Mouse (Mus musculus): ENCODE results near the gene Sema4g.
"Not testable (repeated sequence)": the region's sequence is repeated elsewhere in the genome, so short reads cannot be mapped to it uniquely, and the experiment has no call there.

The Sema4g gene

GRCm38 (mm10) chr19:45024775-45025174, 35.9 kb downstream of the Sema4g start:
- no peak for DNase-seq (ENCODE audit: low read depth, low spot score)

DNA sequence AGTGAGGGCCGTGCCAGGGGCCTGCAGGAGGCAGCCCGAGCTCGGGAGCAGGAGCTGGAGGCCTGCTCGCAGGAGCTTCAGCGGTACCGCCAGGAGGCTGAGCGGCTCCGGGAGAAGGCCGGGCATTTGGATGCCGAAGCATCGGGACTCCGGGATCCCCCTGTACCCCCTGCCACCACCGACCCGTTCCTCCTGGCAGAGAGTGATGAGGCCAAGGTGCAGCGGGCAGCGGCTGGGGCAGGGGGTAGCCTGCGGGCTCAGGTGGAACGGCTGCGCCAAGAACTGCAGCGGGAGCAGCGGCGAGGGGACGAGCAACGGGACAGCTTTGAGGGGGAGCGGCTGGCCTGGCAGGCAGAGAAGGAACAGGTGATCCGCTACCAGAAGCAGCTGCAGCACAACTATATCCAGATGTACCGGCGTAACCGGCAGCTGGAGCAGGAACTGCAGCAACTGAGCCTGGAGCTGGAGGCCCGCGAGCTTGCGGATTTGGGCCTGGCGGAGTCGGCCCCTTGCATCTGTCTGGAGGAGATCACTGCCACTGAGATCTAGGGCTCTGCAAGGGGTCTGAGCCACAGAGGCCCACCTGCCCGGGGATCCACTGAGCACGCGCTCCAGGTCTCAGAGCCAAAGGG, 37.2 kb downstream of the Sema4g start:
- DNase-seq (ENCODE audit: low read depth, low spot score) = no peak

DNA sequence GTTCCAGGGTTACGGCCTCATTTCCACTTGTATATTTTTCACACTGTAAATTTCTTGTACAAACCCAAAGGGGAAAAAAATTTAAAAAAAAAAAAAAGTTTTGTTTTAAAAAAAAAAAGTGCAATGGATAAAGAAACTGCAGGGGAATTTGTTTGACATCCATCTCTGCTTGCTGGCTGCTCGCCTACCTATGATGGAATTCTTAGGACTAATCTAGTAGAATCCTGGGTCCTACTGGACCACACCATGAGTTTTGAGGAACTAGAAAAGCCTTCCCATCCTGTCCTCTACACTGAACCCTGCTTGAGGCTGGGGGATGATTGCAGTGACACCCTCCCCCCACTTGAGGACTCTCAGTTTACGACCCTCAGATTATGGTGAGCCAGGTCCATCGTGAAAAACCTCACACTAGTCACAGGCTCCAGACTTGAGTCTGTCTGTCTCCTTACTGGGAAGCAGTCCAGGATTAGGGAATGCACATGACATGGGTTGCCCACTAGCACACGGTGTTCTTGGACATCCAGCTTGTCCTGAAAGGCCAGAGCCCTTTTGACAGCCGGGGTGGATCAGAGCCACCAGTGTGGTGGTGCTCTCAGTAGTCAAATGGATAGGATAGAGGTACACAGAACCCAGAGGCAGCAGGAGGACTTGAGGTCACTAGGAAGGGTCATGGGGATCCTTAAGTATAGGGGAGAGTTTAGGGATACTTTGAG, 38.2 kb downstream of the Sema4g start:
- DNase-seq (ENCODE audit: low read depth, low spot score) = no peak

DNA sequence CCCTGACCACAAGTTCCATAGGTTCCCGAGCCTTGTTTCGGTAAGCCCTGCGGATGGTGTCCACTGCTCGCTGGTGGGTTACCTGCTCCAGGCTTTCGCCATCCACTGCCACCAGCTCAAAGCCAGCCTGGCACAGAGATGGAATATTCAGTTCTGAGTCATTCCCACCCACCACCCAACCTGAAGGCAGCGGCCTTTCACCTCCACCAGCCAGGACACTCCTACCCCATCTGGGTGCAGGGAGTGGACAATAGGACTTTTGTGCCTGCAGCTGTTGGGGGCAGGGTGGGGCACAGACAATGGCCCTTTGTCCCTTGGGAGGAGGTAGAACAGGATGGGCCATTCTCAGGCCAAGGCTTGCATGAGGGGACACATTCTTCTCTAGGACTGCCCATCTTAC, 38.9 kb downstream of the Sema4g start:
- DNase-seq (ENCODE audit: low read depth, low spot score) = no peak

DNA sequence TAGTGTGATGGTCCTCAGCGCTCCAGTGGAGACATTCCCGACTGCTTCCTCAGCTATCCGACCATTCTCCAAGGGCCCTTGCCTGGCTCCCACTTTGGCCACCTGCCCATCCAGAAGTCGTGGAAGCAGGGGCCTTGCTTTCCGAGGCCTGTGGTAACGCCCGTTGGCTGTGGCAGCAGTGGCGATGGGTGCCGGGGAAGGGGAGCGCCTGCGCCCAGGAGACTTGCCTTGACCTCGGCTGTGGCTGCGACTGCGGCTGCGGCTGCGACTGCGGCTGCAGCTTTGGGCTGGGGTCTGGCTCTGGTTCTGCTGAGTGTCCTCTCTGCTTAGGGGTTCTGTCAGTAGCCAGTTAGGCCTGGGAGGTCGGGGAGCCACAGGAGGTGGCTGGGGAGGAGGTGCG, 39.8 kb downstream of the Sema4g start:
- no peak for DNase-seq (ENCODE audit: low read depth, low spot score)

GRCm38 (mm10) chr19:45029571-45029970, 40.7 kb downstream of the Sema4g start:
- DNase-seq (ENCODE audit: low read depth, low spot score) = no peak

GRCm38 (mm10) chr19:45030111-45030510, 41.2 kb downstream of the Sema4g start:
- DNase-seq (ENCODE audit: low read depth, low spot score) = peak; percentile 75

DNA sequence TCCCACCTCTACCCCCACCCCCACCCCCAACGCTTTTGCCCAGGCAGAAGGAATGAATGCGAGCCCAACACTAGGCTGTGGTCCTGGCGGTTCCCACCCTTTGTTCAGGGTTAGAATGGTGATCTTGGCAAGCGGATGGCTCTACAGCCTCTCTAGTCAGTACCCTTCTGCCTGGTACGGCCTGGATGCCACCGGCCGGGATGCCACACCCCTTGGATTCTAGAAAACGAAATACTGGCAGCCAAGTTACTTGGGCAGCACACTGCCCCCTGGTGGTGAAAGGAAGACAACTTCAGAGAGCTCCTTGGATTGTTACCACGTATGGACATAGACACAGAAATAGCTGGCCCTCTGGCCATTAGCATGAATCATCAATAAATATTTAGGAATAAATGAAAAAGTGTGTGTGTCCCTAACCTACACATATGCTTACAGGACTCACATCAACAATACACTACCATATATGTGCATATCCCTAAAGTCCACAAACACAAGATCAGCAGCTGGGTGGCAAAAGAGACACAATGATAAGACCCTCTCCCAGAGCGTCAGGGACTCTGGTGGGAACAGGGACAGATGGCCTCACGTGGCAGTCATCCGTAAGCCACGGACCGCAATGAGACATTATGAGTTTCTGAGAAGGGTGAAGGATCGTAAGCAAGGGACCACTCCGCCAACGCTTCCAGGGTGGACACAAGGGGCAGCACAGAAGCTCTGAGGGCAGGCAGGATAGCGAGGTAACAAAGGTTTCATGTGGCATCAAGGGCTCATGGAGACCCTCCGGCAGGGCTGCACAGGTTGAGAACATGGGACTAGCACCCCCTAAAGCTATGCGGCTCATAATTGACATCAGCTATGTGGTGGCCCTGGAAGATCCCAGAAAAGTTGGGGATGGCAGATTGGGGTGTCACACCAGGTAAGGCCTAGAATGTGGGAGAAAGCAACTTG, 42.1 kb downstream of the Sema4g start:
- peak; percentile 83 for DNase-seq (ENCODE audit: low read depth, low spot score)

DNA sequence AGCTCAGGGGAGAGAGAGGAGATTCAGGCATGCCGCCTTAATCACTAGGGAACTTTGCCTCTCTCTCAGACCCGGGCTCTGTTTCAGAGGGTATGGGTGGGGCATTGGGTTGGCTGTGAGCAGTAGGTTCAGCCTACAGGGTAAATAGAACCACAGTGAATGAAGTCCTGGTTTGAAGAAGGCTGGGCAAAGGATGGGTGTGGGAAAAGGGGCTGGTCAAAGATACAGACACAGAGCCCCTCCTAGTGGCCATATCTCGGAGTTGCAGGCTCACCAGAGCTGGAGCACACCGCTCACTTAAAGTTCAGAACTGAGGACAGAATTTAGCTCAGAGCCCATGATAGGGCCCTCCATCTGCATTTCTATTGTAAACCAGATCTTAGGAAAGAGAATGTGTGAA, 42.9 kb downstream of the Sema4g start:
- DNase-seq (ENCODE audit: low read depth, low spot score) = peak; percentile 70

- peak; percentile 48 for DNase-seq (ENCODE audit: low read depth, low spot score)
These were observed 43.9 kb downstream of the Sema4g start for GRCm38 (mm10) chr19:45032570-45033332.

- peak; percentile 86 for DNase-seq (ENCODE audit: low read depth, low spot score)
These were observed 48.0 kb downstream of the Sema4g start for GRCm38 (mm10) chr19:45036867-45037266.

DNA sequence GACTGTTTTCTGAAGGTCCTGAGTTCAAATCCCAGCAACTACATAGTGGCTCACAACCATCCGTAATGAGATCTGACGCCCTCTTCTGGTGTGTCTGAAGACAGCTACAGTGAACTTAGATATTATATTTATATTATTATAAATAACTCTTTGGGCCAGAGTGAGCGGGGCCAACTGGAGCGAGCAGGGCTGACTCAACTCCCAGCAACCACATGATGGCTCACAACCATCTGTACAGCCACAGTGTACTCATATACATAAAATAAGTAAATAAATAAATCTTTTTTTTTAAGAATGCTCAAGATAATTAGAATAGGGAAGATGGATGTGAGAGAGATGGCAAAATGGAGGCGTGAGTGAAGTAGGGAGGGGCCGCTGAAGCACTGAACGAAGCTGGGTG, 49.3 kb downstream of the Sema4g start:
- not testable (repeated sequence) for DNase-seq (ENCODE audit: low read depth, low spot score)

DNA sequence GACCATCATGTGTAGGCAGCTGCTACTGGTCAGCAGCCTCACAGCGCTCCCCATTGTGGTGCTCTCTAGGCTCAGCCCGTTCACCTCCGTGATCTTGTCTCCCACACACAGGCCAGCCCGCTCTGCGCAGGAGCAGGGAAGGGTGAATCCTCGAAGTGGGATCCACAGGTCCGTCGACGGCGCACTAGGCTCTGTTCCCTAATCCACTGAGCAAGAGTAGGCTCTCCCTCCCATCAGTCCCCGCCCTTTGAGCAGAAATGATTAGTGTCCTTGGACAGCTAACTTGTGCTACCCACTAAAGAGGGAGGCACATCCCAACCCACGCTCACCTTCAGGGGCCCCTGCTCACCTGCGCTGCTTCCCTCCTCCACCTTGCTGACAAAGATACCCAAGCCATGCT, 51.3 kb downstream of the Sema4g start:
- no peak for DNase-seq (ENCODE audit: low read depth, low spot score)

- DNase-seq (ENCODE audit: low read depth, low spot score) = no peak
These were observed 55.6 kb downstream of the Sema4g start for GRCm38 (mm10) chr19:45044389-45044927.

DNA sequence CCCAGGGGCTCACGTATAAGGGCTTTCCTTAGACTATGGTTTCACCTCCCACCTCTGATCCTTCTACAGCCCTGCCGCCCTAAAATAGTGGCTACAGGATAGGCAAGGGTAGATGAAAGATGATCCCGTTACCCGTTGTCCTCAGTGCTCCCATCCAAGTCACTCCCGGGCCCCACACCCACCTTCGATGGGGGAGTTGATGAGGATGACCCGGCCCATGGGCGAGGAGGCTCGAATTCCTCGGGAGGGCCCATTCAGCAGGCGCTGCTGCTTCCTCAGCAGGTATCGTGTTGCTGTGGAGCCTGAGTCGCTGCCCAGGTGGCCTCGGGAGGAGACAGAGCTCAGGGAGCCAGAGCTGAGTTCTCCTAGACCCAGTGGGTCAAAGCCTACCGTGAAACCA, 56.3 kb downstream of the Sema4g start:
- DNase-seq (ENCODE audit: low read depth, low spot score) = no peak

GRCm38 (mm10) chr19:45045651-45046050, 56.8 kb downstream of the Sema4g start, which contains the start of gene Pdzd7:
Gene Pdzd7, minus strand, starts transcription at chr19:45045717.
- DNase-seq (ENCODE audit: low read depth, low spot score) = no peak

DNA sequence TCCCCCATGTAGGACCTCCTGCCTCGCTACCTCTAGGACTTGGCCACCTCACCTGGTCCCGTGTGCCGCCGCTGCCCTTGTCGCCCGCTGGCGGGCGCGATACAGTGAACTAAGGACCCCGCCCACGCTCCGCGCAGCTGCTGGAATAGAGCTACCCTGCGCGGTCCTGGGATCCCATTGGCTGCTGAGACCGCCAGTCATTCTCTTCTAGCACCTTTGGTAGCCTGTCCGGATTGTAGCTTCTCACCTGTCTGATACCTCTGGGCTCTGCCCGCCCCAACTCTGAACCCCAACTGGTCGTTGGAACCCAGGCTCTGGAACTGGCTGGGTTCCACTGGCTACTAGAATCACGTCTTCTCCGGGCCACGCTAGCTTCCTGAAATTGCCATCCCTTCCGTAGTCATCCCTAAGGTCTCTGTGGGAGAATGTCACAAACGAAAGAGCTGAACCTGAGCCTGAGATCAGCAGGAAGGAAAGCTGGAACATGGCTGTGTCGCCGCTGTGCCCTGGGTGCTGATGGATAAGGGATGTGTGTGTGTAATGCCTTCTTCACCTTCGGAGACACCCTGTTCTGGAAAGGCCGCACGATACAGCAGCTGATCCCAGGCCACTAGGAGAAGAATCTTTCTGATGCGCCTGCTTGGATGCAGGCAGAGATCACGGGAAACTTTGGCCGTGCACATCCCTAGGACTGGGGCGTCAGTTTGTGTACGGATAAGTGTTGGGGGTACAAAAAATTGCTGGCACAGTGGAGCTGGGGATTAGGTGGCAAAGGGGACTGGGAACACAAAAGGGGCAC, 57.8 kb downstream of the Sema4g start:
- DNase-seq (ENCODE audit: low read depth, low spot score) = peak; percentile 87

- peak; percentile 79 for DNase-seq (ENCODE audit: low read depth, low spot score)
These were observed 58.6 kb downstream of the Sema4g start, which contains the start of gene Sfxn3 for GRCm38 (mm10) chr19:45047417-45047934. Gene Sfxn3, plus strand, starts transcription at chr19:45047503.

- DNase-seq (ENCODE audit: low read depth, low spot score) = no peak
These were observed 59.2 kb downstream of the Sema4g start for GRCm38 (mm10) chr19:45047935-45048643.

Measured in ES-CJ7 (cell line).